23 mouse cellular contexts compared by ENCODE assay signal in genomic region chr2:99431254-99431653, GRCm38 (mm10).
"Had no signal": no experiment of that assay in that cellular context is flagged by ENCODE, and none has a peak within 500 bp of the region (broad histone marks: within the 10 kb centered on the region; RNA-seq: fewer than 3 reads in every experiment).

No protein-coding gene starts in this region.

- H3K4me3 ChIP-seq: gastrocnemius, adult 2 months; heart, embryonic 10.5 days; heart, embryonic 12.5 days; hindbrain, embryonic 10.5 days; hindbrain, embryonic 15.5 days; intestine, embryonic 15.5 days; layer of hippocampus, adult 2 months; left cerebral cortex, adult 2 months; limb, embryonic 10.5 days; limb, embryonic 12.5 days had no signal

- DNase-seq: gastrocnemius, adult 2 months; gastrocnemius, postnatal 10 days; gastrocnemius, postnatal 25 days; heart, adult 18-20 months; heart, postnatal 10 days; heart, postnatal 4 days; kidney, adult 18-20 months; kidney, adult 8-10 months; kidney, postnatal 10 days; kidney, postnatal 25 days; kidney, postnatal 4 days; liver had no signal

- H3K9ac ChIP-seq: heart, embryonic 12.5 days; hindbrain, embryonic 15.5 days; intestine, embryonic 15.5 days; limb, embryonic 12.5 days had no signal

- H3K27me3 ChIP-seq: heart, embryonic 12.5 days; hindbrain, embryonic 15.5 days; intestine, embryonic 15.5 days; limb, embryonic 12.5 days had no signal

- H3K4me1 ChIP-seq: heart, embryonic 10.5 days; heart, embryonic 12.5 days; hindbrain, embryonic 10.5 days; hindbrain, embryonic 15.5 days; intestine, embryonic 15.5 days; limb, embryonic 10.5 days; limb, embryonic 12.5 days had no signal

- H3K4me2 ChIP-seq: heart, embryonic 12.5 days; hindbrain, embryonic 15.5 days; intestine, embryonic 15.5 days; limb, embryonic 12.5 days had no signal

- H3K27ac ChIP-seq: gastrocnemius, adult 2 months; heart, embryonic 10.5 days; hindbrain, embryonic 10.5 days; hindbrain, embryonic 15.5 days; intestine, embryonic 15.5 days; layer of hippocampus, adult 2 months; left cerebral cortex, adult 2 months; limb, embryonic 10.5 days; limb, embryonic 12.5 days had no signal

- ATAC-seq: inflammation-experienced regulatory T-cells, adult 6 months; intestine, embryonic 15.5 days; intestine, postnatal 0 days had no signal

- H3K9me3 ChIP-seq: heart, embryonic 10.5 days; heart, embryonic 12.5 days; hindbrain, embryonic 10.5 days; hindbrain, embryonic 15.5 days; intestine, embryonic 15.5 days; limb, embryonic 10.5 days; limb, embryonic 12.5 days had no signal

- H3K36me3 ChIP-seq: heart, embryonic 10.5 days; heart, embryonic 12.5 days; hindbrain, embryonic 10.5 days; hindbrain, embryonic 15.5 days; intestine, embryonic 15.5 days; limb, embryonic 10.5 days; limb, embryonic 12.5 days had no signal
